Mouse (Mus musculus) myocyte (in vitro differentiated cells): ENCODE measurements around the gene Gpm6b. TPM values are rescaled to one million over a fixed set of nuclear protein-coding genes. Genes with fewer than 3 reads are reported as not detected.

Source experiments
- H3K27me3 ChIP-seq: one replicate; pipeline ENCODE4 v1.6.1; 2011; ENCODE audit not compliant: control insufficient read depth, insufficient read depth, insufficient read length
- H3K36me3 ChIP-seq: one replicate; pipeline ENCODE4 v1.6.1; 2011; ENCODE audit not compliant: control insufficient read depth, insufficient read depth
- H3K4me2 ChIP-seq: one replicate; pipeline ENCODE4 v1.6.1; 2011; ENCODE audit warnings: low read depth, control low read depth
- H3K4me3 ChIP-seq: one replicate; pipeline ENCODE4 v1.5.1; 2011; ENCODE audit warnings: mild to moderate bottlenecking, control low read depth, moderate library complexity
- H3K79me2 ChIP-seq: one replicate; pipeline ENCODE4 v1.6.1; 2011; ENCODE audit not compliant: control insufficient read depth, insufficient read depth
- H3ac ChIP-seq: one replicate; pipeline ENCODE4 v1.6.1; 2011; ENCODE audit not compliant: control insufficient read depth, insufficient read length
- CEBPB ChIP-seq: IDR thresholded peaks from 2 replicates; pipeline ENCODE4 v1.6.1; 2011; ENCODE audit warnings: mild to moderate bottlenecking, moderate library complexity; ENCODE audit not compliant: poor library complexity, insufficient read depth, severe bottlenecking
- E2F4 ChIP-seq: IDR thresholded peaks from one replicate; pipeline ENCODE4 v1.6.1; 2011; ENCODE audit warnings: mild to moderate bottlenecking, control low read depth, moderate library complexity; ENCODE audit not compliant: insufficient read depth
- MAX ChIP-seq: IDR thresholded peaks from one replicate; pipeline ENCODE4 v1.6.1; 2011; ENCODE audit warnings: low read depth, mild to moderate bottlenecking, control low read depth
- MYOD1 ChIP-seq, 3 experiments: IDR thresholded peaks; one replicate each; pipeline ENCODE4 v1.6.1; 2011; ENCODE audit warnings: control low read depth in 2 of 3, low read depth in 2 of 3, mild to moderate bottlenecking in 2 of 3, moderate library complexity in 1 of 3; ENCODE audit not compliant: insufficient read length in 2 of 3, control insufficient read depth in 1 of 3
- MYOG ChIP-seq, 3 experiments: IDR thresholded peaks; one replicate each; pipeline ENCODE4 v1.6.1; 2011; ENCODE audit warnings: control low read depth in 2 of 3, low read depth in 2 of 3, mild to moderate bottlenecking in 2 of 3; ENCODE audit not compliant: insufficient read length in 2 of 3, control insufficient read depth in 1 of 3, insufficient read depth in 1 of 3
- POLR2A ChIP-seq: IDR thresholded peaks from one replicate; pipeline ENCODE4 v1.6.1; 2011; ENCODE audit warnings: low read depth, mild to moderate bottlenecking, control low read depth, moderate library complexity; ENCODE audit not compliant: insufficient read length
- POLR2AphosphoS2 ChIP-seq: IDR thresholded peaks from one replicate; pipeline ENCODE4 v1.6.1; 2011; ENCODE audit warnings: low read depth, control low read depth; ENCODE audit not compliant: insufficient read length
- REST ChIP-seq: IDR thresholded peaks from one replicate; pipeline ENCODE4 v1.6.1; 2011; ENCODE audit warnings: mild to moderate bottlenecking, control low read depth, moderate library complexity; ENCODE audit not compliant: insufficient read depth, insufficient read length
- SRF ChIP-seq: IDR thresholded peaks from one replicate; pipeline ENCODE4 v1.6.1; 2011; ENCODE audit warnings: low read depth; ENCODE audit not compliant: control insufficient read depth, insufficient read length
- TCF12 ChIP-seq: IDR thresholded peaks from one replicate; pipeline ENCODE4 v1.6.1; 2011; ENCODE audit warnings: mild to moderate bottlenecking, control low read depth; ENCODE audit not compliant: poor library complexity, insufficient read depth, severe bottlenecking
- TCF3 ChIP-seq: IDR thresholded peaks from one replicate; pipeline ENCODE4 v1.6.1; 2011; ENCODE audit warnings: low read depth, control low read depth; ENCODE audit not compliant: insufficient read length
- USF1 ChIP-seq: IDR thresholded peaks from one replicate; pipeline ENCODE4 v1.6.1; 2011; ENCODE audit warnings: low read depth, mild to moderate bottlenecking, control low read depth, moderate library complexity
- polyA plus RNA-seq: library from polyadenylated mRNA; unstranded; fragments of >200 nt; fragmentation: generic; extraction: Trizol; gene quantifications from one replicate; pipeline ENCODE4 v1.2.1, GENCODE M21; 2012; ENCODE audit warnings: missing spikeins

Gene Gpm6b
- polyA plus RNA-seq, 1 experiment: 3.7 TPM

DNA sequence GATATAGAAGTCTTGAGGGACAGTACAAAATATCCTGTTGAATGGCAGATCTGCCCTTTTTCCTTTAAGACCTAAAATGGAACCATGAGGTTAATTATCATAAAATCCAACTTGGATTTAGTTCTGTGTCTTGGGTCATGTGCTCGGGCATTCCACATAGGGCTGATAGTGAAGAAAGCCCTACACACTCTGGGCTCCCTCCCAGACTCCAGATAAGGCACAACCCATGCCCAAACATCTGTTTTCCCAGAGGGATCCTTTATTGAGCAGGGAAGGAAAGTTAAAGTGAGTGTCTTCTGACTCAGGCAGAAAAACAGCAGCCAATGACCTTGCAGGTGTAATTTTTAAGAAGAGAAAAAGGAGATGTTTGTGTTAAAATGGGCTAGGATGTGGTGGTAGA lies 116.2 kb downstream of the Gpm6b start:
- Histone ChIP-seq H3K36me3 (no peaks in the 10 kb centered on the region), H3K27me3 (no peaks in the 10 kb centered on the region), H3K4me2 (no peak overlapping the region), H3K4me3 (no peak overlapping the region), H3ac (no peak overlapping the region), H3K79me2 (no peaks in the 10 kb centered on the region)
- TF ChIP-seq REST: no peak
- no peak for TF ChIP-seq E2F4
- no peak for TF ChIP-seq POLR2AphosphoS2
- TF ChIP-seq MYOG (IDR thresholded peaks at IDR 0.05; ENCODE audit: control insufficient read depth in 1 of 3, insufficient read depth in 1 of 3, insufficient read length in 2 of 3, low read depth in 2 of 3): no peak
- no peak for TF ChIP-seq TCF3
- TF ChIP-seq POLR2A: no peak
- no peak for TF ChIP-seq SRF
- TF ChIP-seq MAX: no peak
- TF ChIP-seq CEBPB: no peak
- TF ChIP-seq TCF12: no peak
- no peak for TF ChIP-seq MYOD1 (IDR thresholded peaks at IDR 0.05; ENCODE audit: control insufficient read depth in 1 of 3, insufficient read length in 2 of 3, low read depth in 2 of 3)
- TF ChIP-seq USF1: no peak

DNA sequence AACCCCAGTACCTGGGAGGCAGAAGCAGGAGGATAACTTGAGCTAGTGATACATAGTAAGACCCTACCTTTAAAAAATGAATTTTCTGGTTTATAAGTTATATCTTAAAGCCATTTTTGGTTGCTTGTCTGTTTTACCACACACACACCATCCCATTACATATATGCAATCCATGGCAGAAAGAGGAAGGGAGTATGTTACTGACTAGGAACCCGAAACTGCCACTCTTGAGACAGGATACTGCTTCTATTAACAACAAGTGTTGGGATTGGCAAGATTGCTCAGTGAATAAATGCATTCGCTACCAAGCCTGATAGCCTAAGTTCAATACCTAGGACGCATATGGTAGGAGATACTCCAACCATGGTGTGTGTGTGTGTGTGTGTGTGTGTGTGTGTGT lies 117.6 kb downstream of the Gpm6b start:
- no peak overlapping the region for H3ac ChIP-seq
- no peak overlapping the region for H3K4me2 ChIP-seq
- no peaks in the 10 kb centered on the region for H3K36me3 ChIP-seq
- TF ChIP-seq TCF12: no peak
- TF ChIP-seq POLR2AphosphoS2: no peak
- TF ChIP-seq MAX: no peak
- TF ChIP-seq MYOD1 (IDR thresholded peaks at IDR 0.05; ENCODE audit: control insufficient read depth in 1 of 3, insufficient read length in 2 of 3, low read depth in 2 of 3): no peak
- no peak for TF ChIP-seq E2F4
- TF ChIP-seq SRF: no peak
- no peak for TF ChIP-seq MYOG (IDR thresholded peaks at IDR 0.05; ENCODE audit: control insufficient read depth in 1 of 3, insufficient read depth in 1 of 3, insufficient read length in 2 of 3, low read depth in 2 of 3)
- TF ChIP-seq CEBPB: no peak
- no peak for TF ChIP-seq POLR2A
- no peak for TF ChIP-seq REST
- TF ChIP-seq TCF3: no peak
- TF ChIP-seq USF1: no peak
- H3K4me3 ChIP-seq: no peak overlapping the region
- H3K79me2 ChIP-seq: no peaks in the 10 kb centered on the region
- H3K27me3 ChIP-seq: no peaks in the 10 kb centered on the region

DNA sequence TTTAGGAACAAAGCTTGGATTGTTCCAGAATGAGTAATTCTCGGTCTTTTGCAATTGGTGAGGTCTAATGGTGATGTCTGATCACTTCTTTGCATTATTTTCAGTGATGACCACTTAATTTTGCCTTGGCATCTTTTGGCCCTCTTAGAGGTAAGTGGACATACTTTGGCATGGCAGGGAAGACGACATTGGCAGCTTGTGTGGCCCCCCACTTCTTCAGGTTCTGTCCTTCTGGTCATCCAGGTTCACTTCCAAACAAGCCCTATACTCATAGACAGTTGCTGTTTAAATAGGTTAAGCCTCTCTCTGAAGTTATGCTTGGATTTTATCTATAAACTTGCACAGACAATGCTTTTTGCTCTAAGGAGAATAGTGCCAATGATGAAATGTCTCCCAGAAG lies 120.2 kb downstream of the Gpm6b start:
- no peak for TF ChIP-seq SRF
- no peak for TF ChIP-seq E2F4
- no peak for TF ChIP-seq MAX
- TF ChIP-seq POLR2AphosphoS2: no peak
- TF ChIP-seq REST: no peak
- no peak for TF ChIP-seq USF1
- no peak for TF ChIP-seq TCF12
- no peak for TF ChIP-seq POLR2A
- TF ChIP-seq MYOG (IDR thresholded peaks at IDR 0.05; ENCODE audit: control insufficient read depth in 1 of 3, insufficient read depth in 1 of 3, insufficient read length in 2 of 3, low read depth in 2 of 3): no peak
- no peak for TF ChIP-seq TCF3
- no peak for TF ChIP-seq MYOD1 (IDR thresholded peaks at IDR 0.05; ENCODE audit: control insufficient read depth in 1 of 3, insufficient read length in 2 of 3, low read depth in 2 of 3)
- Histone ChIP-seq H3K4me3 (no peak overlapping the region), H3K27me3 (no peaks in the 10 kb centered on the region)

DNA sequence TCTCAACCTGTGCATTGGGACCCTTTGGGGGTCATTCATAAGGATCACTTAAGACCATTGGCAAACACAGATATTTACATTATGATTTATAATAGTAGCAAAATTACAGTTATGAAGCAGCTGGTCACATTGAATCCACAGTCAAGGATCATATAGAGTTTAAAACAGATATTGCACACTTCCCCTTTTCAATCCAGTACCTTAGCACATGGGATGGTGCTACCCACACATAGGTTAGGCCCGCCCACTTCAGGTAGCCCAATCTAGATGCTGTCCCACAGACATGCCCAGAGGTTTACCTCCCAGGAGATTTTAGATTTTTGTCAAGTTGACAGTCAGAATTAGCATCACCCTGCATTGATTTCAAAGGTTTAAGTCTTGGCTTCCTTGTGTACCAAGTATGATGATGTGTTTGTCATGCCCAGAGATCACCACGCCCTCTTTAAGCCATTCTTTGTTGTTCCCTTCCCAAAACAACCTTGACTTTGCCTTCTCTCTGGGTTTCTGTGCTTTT lies 121.3 kb downstream of the Gpm6b start:
- TF ChIP-seq MAX (no peak), USF1 (no peak), CEBPB (no peak), POLR2A (no peak), TCF12 (no peak)
- H3K79me2 ChIP-seq: no peaks in the 10 kb centered on the region
- H3K4me3 ChIP-seq: no peak overlapping the region
- H3K27me3 ChIP-seq: no peaks in the 10 kb centered on the region
- no peak overlapping the region for H3K4me2 ChIP-seq
- no peak overlapping the region for H3ac ChIP-seq
- no peaks in the 10 kb centered on the region for H3K36me3 ChIP-seq

More for the DNA sequence above, 120.2 kb downstream of the Gpm6b start:
- H3K79me2 ChIP-seq: no peaks in the 10 kb centered on the region
- no peaks in the 10 kb centered on the region for H3K36me3 ChIP-seq
- H3K4me2 ChIP-seq: no peak overlapping the region
- H3ac ChIP-seq: no peak overlapping the region

DNA sequence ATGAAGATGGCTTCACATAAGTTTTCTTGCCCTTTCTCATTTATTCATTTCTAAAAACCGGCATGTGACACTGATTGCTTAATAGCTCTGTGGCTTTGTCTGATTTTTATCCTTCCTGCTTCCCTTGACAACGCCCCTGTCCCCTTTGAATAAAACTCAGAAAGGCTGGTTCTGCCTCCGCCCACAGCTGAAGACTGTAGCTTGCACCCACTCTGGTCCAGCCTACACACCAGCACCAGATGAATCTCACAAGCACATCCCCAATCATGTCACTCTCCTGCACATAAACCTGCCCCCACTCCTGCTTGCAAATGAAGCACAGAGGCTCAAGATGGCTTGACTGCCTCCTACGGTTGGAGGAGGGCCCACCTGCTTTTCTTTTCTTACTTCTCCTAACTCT lies 121.7 kb downstream of the Gpm6b start:
- Histone ChIP-seq H3K4me2 (no peak overlapping the region), H3K27me3 (no peaks in the 10 kb centered on the region), H3ac (no peak overlapping the region), H3K4me3 (no peak overlapping the region), H3K36me3 (no peaks in the 10 kb centered on the region), H3K79me2 (no peaks in the 10 kb centered on the region)
- TF ChIP-seq TCF12: no peak
- TF ChIP-seq CEBPB: no peak
- no peak for TF ChIP-seq POLR2AphosphoS2
- TF ChIP-seq TCF3: no peak
- no peak for TF ChIP-seq E2F4
- no peak for TF ChIP-seq MYOD1 (IDR thresholded peaks at IDR 0.05; ENCODE audit: control insufficient read depth in 1 of 3, insufficient read length in 2 of 3, low read depth in 2 of 3)
- TF ChIP-seq MAX: no peak
- no peak for TF ChIP-seq POLR2A
- no peak for TF ChIP-seq MYOG (IDR thresholded peaks at IDR 0.05; ENCODE audit: control insufficient read depth in 1 of 3, insufficient read depth in 1 of 3, insufficient read length in 2 of 3, low read depth in 2 of 3)
- no peak for TF ChIP-seq REST
- TF ChIP-seq USF1: no peak
- TF ChIP-seq SRF: no peak
